Mouse (Mus musculus): ENCODE data around the gene Acp2.

The Acp2 gene

GRCm38 (mm10) chr2:91202222-91202971, at the start of gene Acp2, which contains the start of gene Nr1h3:
Acp2 (plus strand) TSS chr2:91202885.
Nr1h3 (minus strand) TSS chr2:91202834.
- 1% methylated on average over 28 of the region's 28 CpGs for WGBS

- 90% methylated on average over 3 of the region's 3 CpGs for WGBS
Observed at GRCm38 (mm10) chr2:91152885-91153377, 49.8 kb upstream of the Acp2 start.

GRCm38 (mm10) chr2:91154091-91154490, 48.6 kb upstream of the Acp2 start:
- 89% methylated on average over 3 of the region's 3 CpGs for WGBS

- 54% methylated on average over 6 of the region's 6 CpGs for WGBS
Observed at GRCm38 (mm10) chr2:91157002-91157752, 45.5 kb upstream of the Acp2 start.

- 73% methylated on average over 6 of the region's 6 CpGs for WGBS
Observed at GRCm38 (mm10) chr2:91160591-91160990, 42.1 kb upstream of the Acp2 start.

GRCm38 (mm10) chr2:91162952-91163351, 39.7 kb upstream of the Acp2 start:
- WGBS: 76% methylated on average over 4 of the region's 4 CpGs

- WGBS: 88% methylated on average over 5 of the region's 5 CpGs
Observed at GRCm38 (mm10) chr2:91163532-91163931, 39.2 kb upstream of the Acp2 start.

GRCm38 (mm10) chr2:91164991-91165390, 37.7 kb upstream of the Acp2 start:
- WGBS: 73% methylated on average over 6 of the region's 6 CpGs

- 82% methylated on average over 4 of the region's 4 CpGs for WGBS
Observed at GRCm38 (mm10) chr2:91167629-91168028, 35.1 kb upstream of the Acp2 start.

- WGBS: 67% methylated on average over 25 of the region's 25 CpGs
Observed at GRCm38 (mm10) chr2:91169587-91170322, 32.9 kb upstream of the Acp2 start.

- 76% methylated on average over 4 of the region's 4 CpGs for WGBS
Observed at GRCm38 (mm10) chr2:91175490-91175889, 27.2 kb upstream of the Acp2 start.

GRCm38 (mm10) chr2:91176234-91176633, 26.5 kb upstream of the Acp2 start:
- WGBS: 72% methylated on average over 6 of the region's 6 CpGs

GRCm38 (mm10) chr2:91179825-91180224, 22.9 kb upstream of the Acp2 start:
- 36% methylated on average over 4 of the region's 4 CpGs for WGBS

- 33% methylated on average over 5 of the region's 5 CpGs for WGBS
Observed at GRCm38 (mm10) chr2:91180706-91181105, 22.0 kb upstream of the Acp2 start.

GRCm38 (mm10) chr2:91182016-91182404, 20.7 kb upstream of the Acp2 start:
- WGBS: 10% methylated on average over 8 of the region's 8 CpGs

GRCm38 (mm10) chr2:91182405-91183147, 20.1 kb upstream of the Acp2 start:
- 1% methylated on average over 81 of the region's 81 CpGs for WGBS

- 0% methylated on average over 9 of the region's 9 CpGs for WGBS
Observed at GRCm38 (mm10) chr2:91183148-91183513, 19.6 kb upstream of the Acp2 start.

GRCm38 (mm10) chr2:91183711-91184405, 18.8 kb upstream of the Acp2 start, which contains the start of gene Madd:
Madd (minus strand) TSS chr2:91183837.
- WGBS: 55% methylated on average over 15 of the region's 15 CpGs

GRCm38 (mm10) chr2:91186208-91186607, 16.5 kb upstream of the Acp2 start:
- 70% methylated on average over 1 of the region's 1 CpGs for WGBS

GRCm38 (mm10) chr2:91187431-91187830, 15.3 kb upstream of the Acp2 start:
- 34% methylated on average over 4 of the region's 4 CpGs for WGBS

- 90% methylated on average over 16 of the region's 16 CpGs for WGBS
Observed at GRCm38 (mm10) chr2:91190501-91190900, 12.2 kb upstream of the Acp2 start.
